Mouse (Mus musculus): ENCODE data around the gene Actrt3.
A peak's percentile ranks its signal among the peaks of the same experiment; 100 is the strongest.
"Not testable (repeated sequence)": the region's sequence is repeated elsewhere in the genome, so short reads cannot be mapped to it uniquely, and the experiment has no call there.

The Actrt3 gene

DNA sequence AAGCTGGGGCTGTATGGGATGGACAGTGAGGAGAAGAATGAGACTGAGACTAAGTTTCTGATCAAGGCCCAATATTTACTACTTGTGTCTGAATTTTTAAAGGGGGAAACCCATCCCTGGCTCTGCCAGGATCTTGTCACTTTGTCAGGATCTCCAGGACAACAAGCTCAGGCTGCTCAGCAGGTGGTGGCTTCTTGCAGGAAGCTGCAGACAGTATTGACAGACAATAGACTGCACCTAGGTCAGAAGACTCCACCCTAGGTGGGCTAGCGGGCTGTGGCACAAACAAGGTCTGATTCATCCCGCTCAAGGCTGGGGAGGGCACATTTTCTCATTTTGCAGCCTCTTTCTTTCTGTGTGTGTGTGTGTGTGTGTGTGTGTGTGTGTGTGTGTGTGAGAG, 26.2 kb downstream of the Actrt3 start:
- DNase-seq (ENCODE audit: low spot score): no peak

DNA sequence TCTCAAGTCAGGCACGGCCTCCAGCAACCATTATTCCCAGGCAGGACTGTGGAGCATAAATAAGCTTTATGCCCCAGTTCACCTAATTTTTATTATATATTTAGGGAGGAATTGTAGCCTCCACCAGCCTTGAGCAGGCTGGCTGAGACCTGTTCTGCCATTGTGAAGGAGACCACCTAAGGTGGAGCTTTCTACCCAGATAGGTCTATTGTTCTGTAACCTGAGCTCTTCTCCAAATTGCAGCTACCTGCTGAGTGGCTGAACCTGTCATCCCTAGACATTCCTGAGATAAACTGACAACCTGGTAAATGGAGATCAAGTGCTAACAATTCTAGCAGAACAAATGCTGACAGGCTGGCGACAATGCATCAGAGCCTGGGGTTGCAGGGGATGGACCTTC, 33.4 kb downstream of the Actrt3 start:
- not testable (repeated sequence) for DNase-seq (ENCODE audit: low spot score)

DNA sequence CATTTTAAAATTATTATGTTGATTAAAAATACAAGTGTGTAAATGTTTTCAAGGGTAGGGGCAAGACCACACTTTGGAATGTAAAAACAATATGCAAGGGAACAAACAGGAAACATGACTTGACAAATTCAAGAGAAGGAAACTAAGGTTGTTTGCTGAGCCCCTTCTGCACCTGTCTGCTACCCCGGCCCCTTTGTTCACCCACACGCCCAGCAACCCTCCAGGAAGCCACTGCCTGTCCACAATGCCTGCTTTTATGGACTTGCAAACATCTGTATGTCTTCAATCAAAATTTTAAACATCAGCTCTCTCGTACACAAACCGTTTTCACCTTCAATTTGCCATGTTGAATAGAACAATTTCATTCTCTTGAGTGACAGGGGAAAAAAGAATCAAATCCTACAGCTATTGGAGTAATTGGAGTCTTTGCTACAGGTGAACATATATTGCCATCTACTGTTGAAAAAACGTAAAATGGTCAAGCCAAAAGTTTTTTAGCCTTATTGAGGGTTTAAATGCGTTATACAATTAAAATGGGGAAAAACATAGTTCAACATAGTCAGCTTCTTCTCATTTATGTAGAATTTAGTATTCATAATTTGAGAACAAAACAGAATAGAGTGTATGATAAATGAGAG, 38.9 kb downstream of the Actrt3 start:
- DNase-seq (ENCODE audit: low spot score): no peak

DNA sequence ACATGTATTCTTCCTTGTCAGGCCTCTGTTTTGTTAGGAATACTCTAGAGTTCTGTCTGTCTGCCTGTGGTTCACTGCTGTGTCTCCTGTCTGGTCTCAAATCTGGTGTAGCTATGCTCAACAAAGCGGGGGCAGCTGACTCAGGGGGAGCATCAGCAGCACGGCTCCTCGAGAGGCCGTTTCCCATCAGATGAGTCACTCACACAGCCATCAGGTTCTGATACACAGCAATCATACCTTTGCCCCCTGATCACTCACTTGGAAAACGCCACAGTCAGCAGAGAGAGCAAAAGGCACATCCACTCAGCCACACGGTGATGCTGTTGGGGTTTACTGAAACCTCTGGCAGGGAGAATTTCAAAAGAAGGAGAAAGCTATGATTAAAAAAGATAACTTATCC, 46.0 kb downstream of the Actrt3 start:
- no peak for DNase-seq (ENCODE audit: low spot score)

DNA sequence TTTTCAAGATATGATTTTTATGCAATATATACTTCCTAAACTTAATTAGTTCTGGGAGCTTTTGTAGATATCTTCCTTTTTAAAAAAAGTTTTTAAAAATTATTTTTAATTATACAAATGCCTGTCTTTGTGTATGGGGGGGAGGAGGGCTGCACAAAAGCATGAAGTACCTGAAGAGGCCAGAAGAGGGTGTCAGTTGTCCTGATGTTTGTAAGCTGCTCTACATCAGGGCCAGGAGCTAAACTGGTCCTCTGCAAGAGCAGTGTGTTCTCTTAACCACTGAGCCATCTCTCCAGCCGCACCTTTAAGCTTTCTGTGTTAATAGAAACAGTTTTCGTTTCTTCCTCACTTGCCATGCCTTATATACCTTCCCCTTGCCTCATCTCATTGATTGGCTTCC, 49.5 kb downstream of the Actrt3 start:
- DNase-seq (ENCODE audit: low spot score): peak; percentile 23

DNA sequence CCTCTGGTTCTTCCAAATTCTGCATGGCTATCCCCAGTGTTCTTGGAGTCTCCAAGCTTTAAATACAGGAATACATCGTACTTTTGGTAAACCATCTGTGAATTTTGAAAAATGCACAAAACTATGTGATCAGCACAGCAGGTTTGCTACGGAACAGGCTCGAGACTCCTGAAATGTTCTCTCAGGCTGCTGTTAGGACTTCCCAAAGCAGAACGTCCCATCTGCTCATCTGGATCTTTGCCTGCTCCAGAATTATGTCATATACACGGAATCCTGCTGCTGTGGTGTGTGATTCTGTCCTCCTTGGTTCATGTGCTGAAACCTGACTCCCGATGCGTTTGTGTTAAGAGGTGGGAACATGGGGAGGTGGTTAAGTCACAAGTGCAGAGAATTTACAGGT, 50.8 kb downstream of the Actrt3 start:
- no peak for DNase-seq (ENCODE audit: low spot score)

DNA sequence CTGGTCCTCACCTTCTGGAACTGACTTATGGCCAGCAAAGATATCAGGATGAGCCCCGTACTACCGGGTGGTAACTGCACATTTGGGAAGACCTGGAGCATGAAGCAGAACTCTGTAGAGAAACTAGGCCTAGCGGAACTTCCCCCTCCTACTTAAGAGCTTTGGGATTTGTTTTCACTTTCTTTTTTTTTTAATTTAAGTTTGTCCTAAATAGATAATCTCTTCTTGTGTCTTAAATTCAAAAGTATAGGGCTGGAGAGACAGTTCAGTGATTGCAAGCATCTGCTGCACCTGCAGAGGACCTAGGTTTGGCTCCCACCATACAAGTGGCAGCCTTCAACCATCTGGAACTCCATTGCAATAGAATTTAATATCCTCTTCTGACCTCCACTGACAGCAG, 51.8 kb downstream of the Actrt3 start, which contains the start of gene Mecom:
TSS of gene Mecom (minus strand) at position 101 of the 400 bp plus-strand sequence.
- DNase-seq (ENCODE audit: low spot score): no peak
